15 mouse cellular contexts compared by ENCODE assay signal in the genomic region with DNA sequence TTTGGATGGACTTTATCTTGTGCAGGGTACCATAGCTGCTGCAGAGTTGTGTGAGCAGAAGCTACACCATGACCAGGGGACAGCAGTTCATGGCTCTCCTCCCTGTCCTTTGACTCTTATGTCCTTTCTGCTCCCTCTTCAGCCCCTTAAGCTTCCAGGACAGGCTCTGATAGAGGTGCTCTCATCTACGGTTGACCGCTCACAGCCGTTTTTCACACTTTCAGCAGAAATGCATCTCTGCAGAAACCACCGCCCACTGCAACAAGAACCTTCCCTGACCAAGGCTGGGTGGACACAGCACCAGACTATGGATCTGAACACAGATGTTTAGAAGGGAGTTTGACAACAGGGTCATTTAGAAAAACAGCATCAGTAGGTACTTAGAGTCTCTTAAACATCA.
"Had no signal": no experiment of that assay in that cellular context is flagged by ENCODE, and none has a peak within 500 bp of the region (broad histone marks: within the 10 kb centered on the region; RNA-seq: fewer than 3 reads in every experiment).

No protein-coding gene starts in this region.

- DNase-seq: retina, postnatal 1 day; right cerebral cortex, adult 18-20 months; right cerebral cortex, postnatal 14 days; right cerebral cortex, postnatal 25 days; right cerebral cortex, postnatal 4 days; spleen, adult 18-20 months; thymus, adult 18-20 months; thymus, adult 2 months; thymus, postnatal 14 days; thymus, postnatal 25 days; thymus, postnatal 36 days; thymus, postnatal 4 days had no signal

- H3K4me3 ChIP-seq: neural tube, embryonic 15.5 days; stomach, embryonic 15.5 days had no signal

- H3K27me3 ChIP-seq: stomach, embryonic 15.5 days had no signal

- H3K9me3 ChIP-seq: neural tube, embryonic 15.5 days; stomach, embryonic 15.5 days had no signal

- H3K36me3 ChIP-seq: neural tube, embryonic 15.5 days; stomach, embryonic 15.5 days had no signal

- H3K27ac ChIP-seq: neural tube, embryonic 15.5 days; stomach, embryonic 15.5 days; stomach, postnatal 0 days had no signal

- H3K9ac ChIP-seq: neural tube, embryonic 15.5 days; stomach, embryonic 15.5 days had no signal

- H3K4me2 ChIP-seq: neural tube, embryonic 15.5 days; stomach, embryonic 15.5 days had no signal
